Mouse (Mus musculus): ENCODE results near the gene Tmem204.

DNA sequence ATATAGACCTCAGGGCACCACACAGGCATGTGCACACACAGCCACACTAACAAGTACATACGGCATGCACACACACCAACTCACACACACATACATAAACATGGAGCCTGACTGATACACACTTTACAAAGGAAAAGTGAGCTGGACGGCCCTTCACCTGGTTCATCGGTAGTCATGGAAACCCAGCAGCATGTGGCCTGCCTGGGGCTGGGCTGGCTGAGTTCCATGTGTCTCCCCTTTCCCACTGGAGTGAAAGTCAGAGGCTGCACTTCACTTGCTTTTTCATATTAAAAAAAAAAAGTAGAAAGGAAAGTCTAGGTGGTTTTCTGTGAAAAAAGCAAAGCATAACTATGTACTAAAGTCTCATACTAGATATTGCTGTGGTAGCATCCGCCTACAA, 20.1 kb downstream of the Tmem204 start:
- TF ChIP-seq POLR2A (IDR thresholded peaks at IDR 0.05; ENCODE audit: insufficient read depth, low read depth, low read length) (no peak), CTCF (IDR thresholded peaks at IDR 0.05; ENCODE audit: insufficient read depth, low read depth, low read length) (no peak)
